Mouse (Mus musculus): Measurements from ENCODE around the gene 1810049J17Rik.

- no peak for TF ChIP-seq CTCF (IDR thresholded peaks at IDR 0.05)
- TF ChIP-seq EP300 (IDR thresholded peaks at IDR 0.05) = no peak
These were observed 1.8 kb downstream of the 1810049J17Rik start for GRCm38 (mm10) chr15:12319889-12320288.

Measured in lung, postnatal 0 days (tissue).